Mouse (Mus musculus) MEL (cell line): ENCODE data around the gene 2310039H08Rik. TPM values are rescaled to one million over a fixed set of nuclear protein-coding genes. Genes with fewer than 3 reads are reported as not detected.

Experiments
- DNase-seq: peaks from one replicate; pipeline ENCODE4 v3.0.0; 2011; ENCODE audit warnings: low read depth, low spot score
- H3K27ac ChIP-seq: 2 replicates; pipeline ENCODE4 v1.5.1; 2012; ENCODE audit warnings: low read depth, mild to moderate bottlenecking, control low read depth, low read length, moderate library complexity; ENCODE audit not compliant: control insufficient read depth
- H3K27me3 ChIP-seq, 2 experiments: fragments of 150-350 bp in 1 of 2; sonication (generic) in 1 of 2; 2 replicates each; pipeline ENCODE4 v1.6.1; 2012; ENCODE audit warnings: low read length in 2 of 2, mild to moderate bottlenecking in 2 of 2, improper control_type of control experiment in 1 of 2, moderate library complexity in 1 of 2; ENCODE audit not compliant: insufficient read depth in 2 of 2, control insufficient read depth in 1 of 2
- H3K36me3 ChIP-seq, 2 experiments: 2 replicates each; pipeline ENCODE4 v1.6.1; 2012 to 2014; ENCODE audit warnings: low read length in 2 of 2, improper control_type of control experiment in 1 of 2, inconsistent platforms in 1 of 2, mild to moderate bottlenecking in 1 of 2; ENCODE audit not compliant: insufficient read depth in 2 of 2, control insufficient read depth in 1 of 2
- H3K4me1 ChIP-seq, 2 experiments: fragments of 150-350 bp in 1 of 2; sonication (generic) in 1 of 2; 2 replicates each; pipeline ENCODE4 v1.6.1; 2012; ENCODE audit warnings: low read length in 2 of 2, improper control_type of control experiment in 1 of 2, mild to moderate bottlenecking in 1 of 2; ENCODE audit not compliant: insufficient read depth in 2 of 2, control insufficient read depth in 1 of 2
- H3K4me3 ChIP-seq, 2 experiments: fragments of 150-350 bp in 1 of 2; sonication (generic) in 1 of 2; 2 replicates each; pipeline ENCODE4 v1.5.1; 2012; ENCODE audit warnings: low read depth in 2 of 2, low read length in 2 of 2, mild to moderate bottlenecking in 2 of 2, moderate library complexity in 2 of 2, control low read depth in 1 of 2, improper control_type of control experiment in 1 of 2; ENCODE audit not compliant: control insufficient read depth in 1 of 2, insufficient read depth in 1 of 2
- H3K79me2 ChIP-seq: 2 replicates; pipeline ENCODE4 v1.6.1; 2012; ENCODE audit warnings: mild to moderate bottlenecking, low read length, moderate library complexity; ENCODE audit not compliant: control insufficient read depth, poor library complexity, insufficient read depth
- H3K9ac ChIP-seq: 2 replicates; pipeline ENCODE4 v1.6.1; 2012; ENCODE audit warnings: low read depth, mild to moderate bottlenecking, control low read depth, low read length, moderate library complexity; ENCODE audit not compliant: control insufficient read depth, poor library complexity, severe bottlenecking
- H3K9me3 ChIP-seq: fragments of 150-350 bp; sonication (generic); replicated peaks from 2 replicates; pipeline ENCODE4 v1.6.1; 2012; ENCODE audit warnings: mild to moderate bottlenecking, low read length, improper control_type of control experiment, moderate library complexity; ENCODE audit not compliant: insufficient read depth
- CHD1 ChIP-seq: IDR thresholded peaks from 2 replicates; pipeline ENCODE4 v1.6.1; 2012; ENCODE audit warnings: low read depth, mild to moderate bottlenecking, inconsistent platforms, low read length, improper control_type of control experiment
- CTCF ChIP-seq, 3 experiments: IDR thresholded peaks in 2 of 3; conservative IDR thresholded peaks in 1 of 3; 2 replicates each; pipeline ENCODE4 v1.5.1; 2011 to 2012; ENCODE audit warnings: low read length in 3 of 3, low read depth in 2 of 3, mild to moderate bottlenecking in 2 of 3, improper control_type of control experiment in 1 of 3, inconsistent platforms in 1 of 3, mixed read lengths in 1 of 3, moderate library complexity in 1 of 3; ENCODE audit not compliant: control insufficient read depth in 1 of 3, insufficient read depth in 1 of 3, poor library complexity in 1 of 3, severe bottlenecking in 1 of 3
- E2F4 ChIP-seq: IDR thresholded peaks from 2 replicates; pipeline ENCODE4 v1.6.1; 2011; ENCODE audit warnings: low read depth, low read length, improper control_type of control experiment, borderline replicate concordance
- EP300 ChIP-seq, 2 experiments: IDR thresholded peaks; 2 replicates each; pipeline ENCODE4 v1.6.1; 2011; ENCODE audit warnings: improper control_type of control experiment in 2 of 2, low read length in 2 of 2, low read depth in 1 of 2, mild to moderate bottlenecking in 1 of 2
- ETS1 ChIP-seq: IDR thresholded peaks from 2 replicates; pipeline ENCODE4 v1.6.1; 2012; ENCODE audit warnings: low read depth, mild to moderate bottlenecking, inconsistent platforms, low read length, improper control_type of control experiment, moderate library complexity
- GABPA ChIP-seq: IDR thresholded peaks from 2 replicates; pipeline ENCODE4 v1.6.1; 2012; ENCODE audit warnings: low read depth, mild to moderate bottlenecking, inconsistent platforms, low read length, improper control_type of control experiment, moderate library complexity
- GATA1 ChIP-seq: IDR thresholded peaks from 2 replicates; pipeline ENCODE4 v1.6.1; 2011; ENCODE audit warnings: low read depth, low read length, improper control_type of control experiment
- HCFC1 ChIP-seq: IDR thresholded peaks from 2 replicates; pipeline ENCODE4 v1.6.1; 2012; ENCODE audit warnings: low read depth, mild to moderate bottlenecking, inconsistent platforms, low read length, improper control_type of control experiment, moderate library complexity
- KAT2A ChIP-seq: conservative IDR thresholded peaks from 2 replicates; pipeline ENCODE4 v1.6.1; 2012; ENCODE audit warnings: low read depth, low read length, improper control_type of control experiment, inconsistent platforms
- MAFK ChIP-seq: IDR thresholded peaks from 2 replicates; pipeline ENCODE4 v1.6.1; 2011; ENCODE audit warnings: low read depth, mild to moderate bottlenecking, low read length, improper control_type of control experiment, borderline replicate concordance
- MAX ChIP-seq: IDR thresholded peaks from 2 replicates; pipeline ENCODE4 v1.6.1; 2011; ENCODE audit warnings: low read length, improper control_type of control experiment
- MEF2A ChIP-seq: IDR thresholded peaks from 2 replicates; pipeline ENCODE4 v1.6.1; 2014; ENCODE audit warnings: low read depth, mild to moderate bottlenecking, inconsistent platforms, low read length, improper control_type of control experiment; ENCODE audit not compliant: poor library complexity, insufficient replicate concordance, severe bottlenecking; ENCODE audit errors: extremely low read depth
- MYB ChIP-seq: IDR thresholded peaks from 2 replicates; pipeline ENCODE4 v1.6.1; 2011; ENCODE audit warnings: mild to moderate bottlenecking, low read depth, low read length, improper control_type of control experiment
- MYC ChIP-seq: IDR thresholded peaks from 2 replicates; pipeline ENCODE4 v1.6.1; 2011; ENCODE audit warnings: low read depth, mild to moderate bottlenecking, low read length, improper control_type of control experiment, moderate library complexity
- NELFE ChIP-seq: IDR thresholded peaks from 2 replicates; pipeline ENCODE4 v1.6.1; 2011; ENCODE audit warnings: low read depth, low read length, improper control_type of control experiment
- NRF1 ChIP-seq: IDR thresholded peaks from 2 replicates; pipeline ENCODE4 v1.6.1; 2014; ENCODE audit warnings: low read depth, mild to moderate bottlenecking, inconsistent platforms, low read length, improper control_type of control experiment, moderate library complexity; ENCODE audit not compliant: poor library complexity, insufficient read depth, severe bottlenecking
- POLR2A ChIP-seq, 2 experiments: IDR thresholded peaks; 2 replicates each; pipeline ENCODE4 v1.6.1; 2011 to 2012; ENCODE audit warnings: low read length in 2 of 2, mild to moderate bottlenecking in 2 of 2, control low read depth in 1 of 2, improper control_type of control experiment in 1 of 2, low read depth in 1 of 2, moderate library complexity in 1 of 2; ENCODE audit not compliant: control insufficient read depth in 1 of 2, insufficient read depth in 1 of 2, poor library complexity in 1 of 2
- POLR2AphosphoS2 ChIP-seq: IDR thresholded peaks from 2 replicates; pipeline ENCODE4 v1.6.1; 2011; ENCODE audit warnings: low read length, improper control_type of control experiment
- SIN3A ChIP-seq: IDR thresholded peaks from 2 replicates; pipeline ENCODE4 v1.6.1; 2012; ENCODE audit warnings: low read length, improper control_type of control experiment, inconsistent platforms
- TAL1 ChIP-seq: IDR thresholded peaks from 2 replicates; pipeline ENCODE4 v1.6.1; 2012; ENCODE audit warnings: mild to moderate bottlenecking, inconsistent platforms, low read length, moderate library complexity, mixed read lengths
- TCF12 ChIP-seq: IDR thresholded peaks from 2 replicates; pipeline ENCODE4 v1.6.1; 2014; ENCODE audit warnings: low read depth, mild to moderate bottlenecking, inconsistent platforms, low read length, improper control_type of control experiment, moderate library complexity
- UBTF ChIP-seq: IDR thresholded peaks from 2 replicates; pipeline ENCODE4 v1.6.1; 2012; ENCODE audit warnings: low read depth, mild to moderate bottlenecking, inconsistent platforms, low read length, improper control_type of control experiment, moderate library complexity, borderline replicate concordance; ENCODE audit not compliant: insufficient read depth
- USF2 ChIP-seq, 2 experiments: IDR thresholded peaks; 2 replicates each; pipeline ENCODE4 v1.6.1; 2011 to 2012; ENCODE audit warnings: improper control_type of control experiment in 2 of 2, low read length in 2 of 2, borderline replicate concordance in 1 of 2, inconsistent platforms in 1 of 2, low read depth in 1 of 2, mild to moderate bottlenecking in 1 of 2; ENCODE audit not compliant: insufficient read depth in 1 of 2
- ZKSCAN1 ChIP-seq: IDR thresholded peaks from 2 replicates; pipeline ENCODE4 v1.6.1; 2012; ENCODE audit warnings: low read depth, mild to moderate bottlenecking, inconsistent platforms, low read length, improper control_type of control experiment, moderate library complexity
- ZNF384 ChIP-seq: IDR thresholded peaks from 2 replicates; pipeline ENCODE4 v1.6.1; 2012; ENCODE audit warnings: low read depth, mild to moderate bottlenecking, inconsistent platforms, low read length, improper control_type of control experiment
- polyA plus RNA-seq, 2 experiments: library from polyadenylated mRNA; stranded (reverse) in 1 of 2; unstranded in 1 of 2; fragments of >175 nt in 1 of 2; fragments of >200 nt in 1 of 2; gene quantifications; 2 replicates each; pipeline versions ENCODE4 v1.2.1 to v1.2.4; 2012; ENCODE audit warnings: low replicate concordance in 2 of 2, low read depth in 1 of 2; ENCODE audit not compliant: insufficient read length in 2 of 2, insufficient read depth in 1 of 2, missing spikeins in 1 of 2
- total RNA-seq: library from RNA; depleted of rRNA; stranded (reverse); fragments of 300-350 nt; gene quantifications from 2 replicates; pipeline ENCODE4 v1.2.3, GENCODE M21; 2012; rRNA removed

The 2310039H08Rik gene
- total and polyA plus RNA-seq, 3 experiments = 41.3 to 53.2 TPM; not detected in 1

DNA sequence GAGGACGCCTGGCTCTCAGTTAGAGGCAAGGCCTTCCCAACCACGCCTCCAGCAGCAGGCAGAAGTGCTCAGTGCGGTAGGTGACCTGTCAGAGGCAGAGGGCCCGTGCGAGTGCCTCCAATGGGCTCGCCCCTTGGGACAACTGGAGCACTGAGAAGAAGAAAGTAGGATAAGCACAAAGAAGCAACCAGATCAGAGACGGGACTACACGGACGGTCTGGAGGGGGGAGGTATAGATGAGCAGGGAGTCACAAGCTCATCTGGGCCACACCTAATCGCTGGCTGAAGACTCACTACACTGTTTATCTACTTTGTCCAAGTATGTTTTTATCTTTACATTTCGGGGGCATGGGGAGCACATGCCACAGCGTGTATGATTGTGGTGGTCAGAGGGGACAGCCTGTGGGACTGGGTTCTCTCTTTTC is 45.3 kb downstream of the 2310039H08Rik start (continued):
- peak; percentile 62; the same call in 1 of the 2 replicates for TF ChIP-seq MAX
- no peak for TF ChIP-seq ZKSCAN1
- no peak for TF ChIP-seq KAT2A
- TF ChIP-seq TCF12 = peak; percentile 88
- TF ChIP-seq MYC = peak; percentile 67
- TF ChIP-seq HCFC1 = no peak
- TF ChIP-seq GATA1 = peak; percentile 65
- peak; percentile 74 to 82 for TF ChIP-seq EP300 (IDR thresholded peaks at IDR 0.05; ENCODE audit: low read depth in 1 of 2, low read length in 2 of 2)
- no peak for TF ChIP-seq POLR2AphosphoS2
- no peak for TF ChIP-seq NELFE
- TF ChIP-seq POLR2A (IDR thresholded peaks at IDR 0.05; ENCODE audit: control insufficient read depth in 1 of 2, insufficient read depth in 1 of 2, low read depth in 1 of 2, low read length in 2 of 2, poor library complexity in 1 of 2) = no peak
- no peak for TF ChIP-seq CTCF (IDR thresholded peaks at IDR 0.05 in 2 of 3, conservative IDR thresholded peaks at IDR 0.05 in 1 of 3; ENCODE audit: control insufficient read depth in 1 of 3, insufficient read depth in 1 of 3, low read depth in 2 of 3, low read length in 3 of 3, poor library complexity in 1 of 3, severe bottlenecking in 1 of 3)
- TF ChIP-seq GABPA = no peak
- no peak for TF ChIP-seq CHD1
- TF ChIP-seq SIN3A = 0 out of 2 replicates have a peak, but pooled peaks have one; percentile 51
- TF ChIP-seq ZNF384 = no peak; the same call in 1 of the 2 replicates
- TF ChIP-seq MAFK = no peak
- TF ChIP-seq TAL1 = peak; percentile 46; the same call in 1 of the 2 replicates
- no peak for TF ChIP-seq E2F4
- no peak for TF ChIP-seq NRF1
- no peak for TF ChIP-seq MEF2A
- TF ChIP-seq MYB = no peak
- no peak for TF ChIP-seq USF2 (IDR thresholded peaks at IDR 0.05; ENCODE audit: borderline replicate concordance in 1 of 2, insufficient read depth in 1 of 2, low read depth in 1 of 2, low read length in 2 of 2)

DNA sequence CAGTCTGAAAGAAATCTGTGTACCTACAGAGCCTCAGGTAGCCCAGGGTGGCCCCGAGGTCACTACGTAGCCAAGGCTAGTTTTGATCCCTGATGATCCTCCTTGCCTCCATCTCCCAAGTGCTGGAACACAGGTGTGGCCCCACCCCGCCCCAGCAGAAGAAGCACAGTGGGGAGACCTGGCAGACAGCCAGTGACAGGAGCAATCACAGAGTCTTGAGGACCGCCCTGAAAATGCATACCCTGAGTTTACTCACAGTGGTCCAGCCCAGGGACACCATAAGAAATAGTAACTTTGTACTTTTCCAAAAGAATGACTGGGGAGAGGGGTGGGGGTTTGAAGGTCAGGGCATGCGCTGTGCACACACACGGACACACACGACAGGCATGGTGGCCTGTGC is 48.2 kb downstream of the 2310039H08Rik start:
- H3K36me3 ChIP-seq = peaks cover 0 to 8% of the 10 kb centered on the region in 2 experiments; a peak in 2 of 4 replicates
- H3K79me2 ChIP-seq = no peaks in the 10 kb centered on the region
- no peaks in the 10 kb centered on the region for H3K27me3 ChIP-seq
- H3K9me3 ChIP-seq = no peaks in the 10 kb centered on the region
- H3K27ac ChIP-seq = no peak overlapping the region
- H3K9ac ChIP-seq = no peak overlapping the region
- H3K4me3 ChIP-seq = no peak overlapping the region
- no peak for DNase-seq
- TF ChIP-seq TAL1 (no peak), ETS1 (no peak), POLR2AphosphoS2 (no peak), POLR2A (IDR thresholded peaks at IDR 0.05; ENCODE audit: control insufficient read depth in 1 of 2, insufficient read depth in 1 of 2, low read depth in 1 of 2, low read length in 2 of 2, poor library complexity in 1 of 2) (no peak), UBTF (no peak), NRF1 (no peak), MYB (no peak), EP300 (IDR thresholded peaks at IDR 0.05; ENCODE audit: low read depth in 1 of 2, low read length in 2 of 2) (no peak)
- H3K4me1 ChIP-seq = peaks cover 0 to 12% of the 10 kb centered on the region in 2 experiments; a peak in 2 of 4 replicates

Other genes starting within 250 kb of the 2310039H08Rik start
- gene Cul9, start 226.2 kb upstream of the 2310039H08Rik start, total RNA-seq = 3.6 TPM in 2 replicates
- 10 to 100 TPM in 1 of 2 experiments, not detected in 1; 10.7 TPM for gene Cul9, start 226.2 kb upstream of the 2310039H08Rik start, polyA plus RNA-seq
- gene Srf, start 216.5 kb upstream of the 2310039H08Rik start, total RNA-seq = 38.9 and 43.9 TPM in 2 replicates
- 100 to 1,000 TPM in 1 of 2 experiments, not detected in 1; 114 TPM for gene Srf, start 216.5 kb upstream of the 2310039H08Rik start, polyA plus RNA-seq
- gene Ptk7, start 143.1 kb upstream of the 2310039H08Rik start, total RNA-seq = 0.04 and 0.39 TPM in 2 replicates
- gene Ptk7, start 143.1 kb upstream of the 2310039H08Rik start, polyA plus RNA-seq = under 1 TPM in 1 of 2 experiments, not detected in 1; 0.10 TPM
- gene Klc4, start 126.6 kb upstream of the 2310039H08Rik start, total RNA-seq = 4.6 and 5.4 TPM in 2 replicates
- 1 to 10 TPM in 1 of 2 experiments, not detected in 1; 9.5 TPM for gene Klc4, start 126.6 kb upstream of the 2310039H08Rik start, polyA plus RNA-seq
- gene Mrpl2, start 126.4 kb upstream of the 2310039H08Rik start, total RNA-seq = 224 and 237 TPM in 2 replicates
- gene Mrpl2, start 126.4 kb upstream of the 2310039H08Rik start, polyA plus RNA-seq = 100 to 1,000 TPM in 1 of 2 experiments, not detected in 1; 207 TPM
- 32.6 and 35.1 TPM in 2 replicates for gene Cul7, start 122.3 kb upstream of the 2310039H08Rik start, total RNA-seq
- 10 to 100 TPM; 35.8 to 45.8 TPM for gene Cul7, start 122.3 kb upstream of the 2310039H08Rik start, polyA plus RNA-seq
- 43.6 and 55.3 TPM in 2 replicates for gene Rrp36, start 98.3 kb upstream of the 2310039H08Rik start, total RNA-seq
- gene Rrp36, start 98.3 kb upstream of the 2310039H08Rik start, polyA plus RNA-seq = 10 to 100 TPM in 1 of 2 experiments, not detected in 1; 51.2 TPM
- 75.1 and 84.0 TPM in 2 replicates for gene Mea1, start 93.8 kb upstream of the 2310039H08Rik start, total RNA-seq
- 100 to 1,000 TPM in 1 of 2 experiments, not detected in 1; 124 TPM for gene Mea1, start 93.8 kb upstream of the 2310039H08Rik start, polyA plus RNA-seq
- 93.6 and 95.0 TPM in 2 replicates for gene Klhdc3, start 91.7 kb upstream of the 2310039H08Rik start, total RNA-seq
- 100 to 1,000 TPM in 1 of 2 experiments, not detected in 1; 203 TPM for gene Klhdc3, start 91.7 kb upstream of the 2310039H08Rik start, polyA plus RNA-seq
- gene Ppp2r5d, start 67.5 kb upstream of the 2310039H08Rik start, total RNA-seq = 45.1 and 47.6 TPM in 2 replicates
- 10 to 100 TPM; 80.4 to 82.9 TPM for gene Ppp2r5d, start 67.5 kb upstream of the 2310039H08Rik start, polyA plus RNA-seq
- gene Pex6, start 61.2 kb upstream of the 2310039H08Rik start, total RNA-seq = 17.7 and 23.0 TPM in 2 replicates
- gene Pex6, start 61.2 kb upstream of the 2310039H08Rik start, polyA plus RNA-seq = 10 to 100 TPM in 1 of 2 experiments, not detected in 1; 31.2 TPM
- gene Gnmt, start 43.5 kb upstream of the 2310039H08Rik start, total RNA-seq = 0.23 and 0.62 TPM in 2 replicates
- gene Gnmt, start 43.5 kb upstream of the 2310039H08Rik start, polyA plus RNA-seq = 1 to 10 TPM in 1 of 2 experiments, not detected in 1; 1.6 TPM
- 48.7 and 61.4 TPM in 2 replicates for gene Cnpy3, start 20.4 kb upstream of the 2310039H08Rik start, total RNA-seq
- 10 to 100 TPM in 1 of 2 experiments, not detected in 1; 90.2 TPM for gene Cnpy3, start 20.4 kb upstream of the 2310039H08Rik start, polyA plus RNA-seq
- gene Ptcra, start 8.9 kb upstream of the 2310039H08Rik start, total RNA-seq = 1.7 and 2.0 TPM in 2 replicates
- gene Ptcra, start 8.9 kb upstream of the 2310039H08Rik start, polyA plus RNA-seq = 1 to 10 TPM in 1 of 2 experiments, not detected in 1; 1.8 TPM
- gene Rpl7l1, start 10.0 kb downstream of the 2310039H08Rik start, total RNA-seq = 152 and 166 TPM in 2 replicates
- 100 to 1,000 TPM; 174 to 342 TPM for gene Rpl7l1, start 10.0 kb downstream of the 2310039H08Rik start, polyA plus RNA-seq
- gene Bicral, start 85.8 kb downstream of the 2310039H08Rik start, total RNA-seq = 3.7 and 5.8 TPM in 2 replicates
- 1 to 10 TPM in 1 of 2 experiments, not detected in 1; 6.9 TPM for gene Bicral, start 85.8 kb downstream of the 2310039H08Rik start, polyA plus RNA-seq
- 23.6 and 31.8 TPM in 2 replicates for gene Tbcc, start 118.0 kb downstream of the 2310039H08Rik start, total RNA-seq
- 10 to 100 TPM in 1 of 2 experiments, not detected in 1; 19.3 TPM for gene Tbcc, start 118.0 kb downstream of the 2310039H08Rik start, polyA plus RNA-seq
- gene Prph2, start 137.8 kb downstream of the 2310039H08Rik start, total RNA-seq = not detected in 2 replicates
- gene Prph2, start 137.8 kb downstream of the 2310039H08Rik start, polyA plus RNA-seq = not detected
- 15.3 and 20.3 TPM in 2 replicates for gene Ubr2, start 237.9 kb downstream of the 2310039H08Rik start, total RNA-seq
- 100 to 1,000 TPM in 1 of 2 experiments, 10 to 100 TPM in 1; 33.8 to 353 TPM for gene Ubr2, start 237.9 kb downstream of the 2310039H08Rik start, polyA plus RNA-seq